Mouse (Mus musculus) neutrophil, adult 5-6 weeks (primary cell): ENCODE results near the gene Ogfod1. TPM values are rescaled to one million over a fixed set of nuclear protein-coding genes. Genes with fewer than 3 reads are reported as not detected.

Experiments
- ATAC-seq: fragments of 151-379, 151-347 bp; 2 replicates; pipeline ENCODE4 v1.8.0; 2017; ENCODE audit warnings: mild to moderate bottlenecking, moderate TSS enrichment; ENCODE audit not compliant: insufficient number of reproducible peaks, poor library complexity, low FRiP score, severe bottlenecking; ENCODE audit errors: extremely low read depth
- total RNA-seq: library from RNA; stranded (forward); fragments of 200-1000 nt; gene quantifications from 2 replicates; pipeline ENCODE4 v1.2.3, GENCODE M21; 2017

Gene Ogfod1
- total RNA-seq, 1 experiment from 2014 or later: 10.5 TPM

- peak; percentile 51; the same call in 1 of the 2 replicates for ATAC-seq
Observed at GRCm38 (mm10) chr8:94057157-94057854, 20.3 kb downstream of the Ogfod1 start.

- no peak for ATAC-seq
Observed at GRCm38 (mm10) chr8:94066121-94066863, 29.3 kb downstream of the Ogfod1 start.

GRCm38 (mm10) chr8:94068793-94069192, 31.8 kb downstream of the Ogfod1 start:
- no peak for ATAC-seq

GRCm38 (mm10) chr8:94076461-94077192, 39.6 kb downstream of the Ogfod1 start:
- ATAC-seq: no peak

GRCm38 (mm10) chr8:94087964-94088363, 51.0 kb downstream of the Ogfod1 start:
- no peak for ATAC-seq

- ATAC-seq: no peak
Observed at GRCm38 (mm10) chr8:94089715-94090114, 52.7 kb downstream of the Ogfod1 start.

GRCm38 (mm10) chr8:94092848-94093247, 55.9 kb downstream of the Ogfod1 start:
- no peak for ATAC-seq

GRCm38 (mm10) chr8:94094281-94094680, 57.3 kb downstream of the Ogfod1 start:
- ATAC-seq: no peak

GRCm38 (mm10) chr8:94098081-94098974, 61.3 kb downstream of the Ogfod1 start, which contains the start of gene Bbs2:
Gene Bbs2, minus strand, starts transcription at chr8:94098928.
- peak; percentile 98 for ATAC-seq

GRCm38 (mm10) chr8:94098996-94099395, 62.0 kb downstream of the Ogfod1 start:
- no peak for ATAC-seq

GRCm38 (mm10) chr8:94104146-94104545, 67.1 kb downstream of the Ogfod1 start:
- no peak for ATAC-seq

GRCm38 (mm10) chr8:94107871-94108270, 70.9 kb downstream of the Ogfod1 start:
- no peak for ATAC-seq

- ATAC-seq: no peak
Observed at GRCm38 (mm10) chr8:94109396-94109795, 72.4 kb downstream of the Ogfod1 start.

GRCm38 (mm10) chr8:94109835-94110234, 72.8 kb downstream of the Ogfod1 start:
- no peak for ATAC-seq

GRCm38 (mm10) chr8:94110526-94111177, 73.7 kb downstream of the Ogfod1 start:
- no peak for ATAC-seq

GRCm38 (mm10) chr8:94113435-94113834, 76.4 kb downstream of the Ogfod1 start:
- ATAC-seq: no peak

GRCm38 (mm10) chr8:94113972-94114371, 77.0 kb downstream of the Ogfod1 start:
- no peak for ATAC-seq
